Mouse (Mus musculus): ENCODE measurements around the gene Actr1b. TPM values are rescaled to one million over a fixed set of nuclear protein-coding genes. Genes with fewer than 3 reads are reported as not detected.
"Not testable (repeated sequence)": the region's sequence is repeated elsewhere in the genome, so short reads cannot be mapped to it uniquely, and the experiment has no call there.

Gene Actr1b
- polyA plus RNA-seq, 1 experiment from 2014 or later, result 85.2 TPM

- not testable (repeated sequence) for ATAC-seq (replicated peaks; ENCODE audit: extremely low read depth, insufficient read depth, low FRiP score); H3K4me3 ChIP-seq (ENCODE audit: low read length)
- 78% methylated on average over 4 of the region's 4 CpGs for WGBS
Observed at GRCm38 (mm10) chr1:36668007-36668406, 46.2 kb downstream of the Actr1b start.

DNA sequence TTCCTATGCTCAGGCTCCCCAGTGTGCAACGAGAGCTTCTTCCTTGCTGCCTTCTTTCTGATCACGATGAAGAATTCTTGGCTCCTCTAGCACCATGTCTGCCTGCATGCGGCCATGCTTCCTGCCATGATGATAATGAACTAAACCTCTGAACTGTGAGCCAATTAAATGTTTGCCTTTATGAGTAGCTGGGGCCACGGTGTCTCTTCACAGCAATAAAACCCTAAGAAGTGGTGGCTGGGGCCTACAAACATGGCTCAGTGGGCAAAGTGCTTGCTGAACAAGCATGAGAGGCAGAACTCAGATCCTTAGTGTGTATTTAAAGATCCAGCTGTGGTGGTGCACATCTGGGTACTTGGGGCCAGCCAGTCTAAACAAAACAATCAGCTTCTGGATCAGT, 48.3 kb downstream of the Actr1b start:
- Histone ChIP-seq H3K36me3 (ENCODE audit: control insufficient read depth, insufficient read depth) (no peaks in the 10 kb centered on the region), H3K4me2 (ENCODE audit: low read depth, low read length) (no peak overlapping the region)

More at GRCm38 (mm10) chr1:36668007-36668406, 46.2 kb downstream of the Actr1b start:
- not testable (repeated sequence) for H3K9ac ChIP-seq (ENCODE audit: low read length); H3K4me1 ChIP-seq (ENCODE audit: control insufficient read depth, insufficient read depth, low read length); H3K27ac ChIP-seq (ENCODE audit: low read length); H3K4me2 ChIP-seq (ENCODE audit: low read depth, low read length); H3K36me3 ChIP-seq (ENCODE audit: control insufficient read depth, insufficient read depth); H3K27me3 ChIP-seq (ENCODE audit: control insufficient read depth, insufficient read depth, low read length); H3K9me3 ChIP-seq (replicated peaks; ENCODE audit: control insufficient read depth, low read length)

DNA sequence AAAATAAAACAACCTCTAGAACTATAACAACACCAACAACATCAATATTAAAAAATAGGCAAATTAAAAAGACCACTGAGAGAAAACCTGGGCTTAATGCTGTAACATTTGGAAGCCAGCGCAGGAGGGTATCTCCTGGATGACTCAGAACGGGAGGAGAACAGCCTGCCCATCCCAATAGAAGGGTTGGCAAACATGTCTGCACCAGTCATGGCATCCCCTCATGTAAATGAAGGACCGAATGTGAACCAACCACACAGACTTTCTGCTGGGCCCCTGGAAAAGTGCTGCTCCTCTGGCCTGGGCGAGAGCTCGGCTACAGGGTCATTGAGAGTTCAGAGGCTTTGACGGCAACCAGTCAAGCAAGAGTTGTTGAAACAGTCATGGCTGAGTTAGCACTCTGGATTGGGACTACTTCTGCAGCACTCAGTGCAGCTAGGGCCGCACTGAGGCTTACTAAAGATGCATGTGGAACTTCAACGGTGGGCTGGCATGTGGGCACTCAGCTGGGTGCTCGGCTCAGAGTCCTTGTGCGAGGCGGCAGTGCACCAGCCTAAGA, 49.0 kb downstream of the Actr1b start:
- ATAC-seq (replicated peaks; ENCODE audit: extremely low read depth, insufficient read depth, low FRiP score), result no peak
- no peaks in the 10 kb centered on the region for H3K9me3 ChIP-seq (replicated peaks; ENCODE audit: control insufficient read depth, low read length)

More for the DNA sequence above, 48.3 kb downstream of the Actr1b start:
- Histone ChIP-seq H3K4me3 (ENCODE audit: low read length) (no peak overlapping the region), H3K4me1 (ENCODE audit: control insufficient read depth, insufficient read depth, low read length) (no peaks in the 10 kb centered on the region; the same call in 1 of the 2 replicates), H3K9ac (ENCODE audit: low read length) (no peak overlapping the region), H3K27ac (ENCODE audit: low read length) (no peak overlapping the region), H3K27me3 (ENCODE audit: control insufficient read depth, insufficient read depth, low read length) (no peaks in the 10 kb centered on the region), H3K9me3 (replicated peaks; ENCODE audit: control insufficient read depth, low read length) (no peaks in the 10 kb centered on the region)
- 65% methylated on average over 4 of the region's 4 CpGs for WGBS
- ATAC-seq (replicated peaks; ENCODE audit: extremely low read depth, insufficient read depth, low FRiP score), result no peak

GRCm38 (mm10) chr1:36664457-36664856, 49.8 kb downstream of the Actr1b start:
- Histone ChIP-seq H3K9me3 (replicated peaks; ENCODE audit: control insufficient read depth, low read length) (no peaks in the 10 kb centered on the region), H3K27ac (ENCODE audit: low read length) (no peak overlapping the region), H3K27me3 (ENCODE audit: control insufficient read depth, insufficient read depth, low read length) (no peaks in the 10 kb centered on the region), H3K4me1 (ENCODE audit: control insufficient read depth, insufficient read depth, low read length) (no peaks in the 10 kb centered on the region), H3K4me2 (ENCODE audit: low read depth, low read length) (no peak overlapping the region), H3K36me3 (ENCODE audit: control insufficient read depth, insufficient read depth) (no peaks in the 10 kb centered on the region), H3K9ac (ENCODE audit: low read length) (no peak overlapping the region), H3K4me3 (ENCODE audit: low read length) (no peak overlapping the region)
- no peak for ATAC-seq (replicated peaks; ENCODE audit: extremely low read depth, insufficient read depth, low FRiP score)
- 43% methylated on average over 4 of the region's 4 CpGs for WGBS

More for the DNA sequence above, 49.0 kb downstream of the Actr1b start:
- Histone ChIP-seq H3K27ac (ENCODE audit: low read length) (no peak overlapping the region), H3K4me1 (ENCODE audit: control insufficient read depth, insufficient read depth, low read length) (no peaks in the 10 kb centered on the region; the same call in 1 of the 2 replicates), H3K4me2 (ENCODE audit: low read depth, low read length) (no peak overlapping the region), H3K4me3 (ENCODE audit: low read length) (no peak overlapping the region), H3K36me3 (ENCODE audit: control insufficient read depth, insufficient read depth) (no peaks in the 10 kb centered on the region), H3K9ac (ENCODE audit: low read length) (no peak overlapping the region), H3K27me3 (ENCODE audit: control insufficient read depth, insufficient read depth, low read length) (no peaks in the 10 kb centered on the region)
- WGBS, result 69% methylated on average over 11 of the region's 11 CpGs

DNA sequence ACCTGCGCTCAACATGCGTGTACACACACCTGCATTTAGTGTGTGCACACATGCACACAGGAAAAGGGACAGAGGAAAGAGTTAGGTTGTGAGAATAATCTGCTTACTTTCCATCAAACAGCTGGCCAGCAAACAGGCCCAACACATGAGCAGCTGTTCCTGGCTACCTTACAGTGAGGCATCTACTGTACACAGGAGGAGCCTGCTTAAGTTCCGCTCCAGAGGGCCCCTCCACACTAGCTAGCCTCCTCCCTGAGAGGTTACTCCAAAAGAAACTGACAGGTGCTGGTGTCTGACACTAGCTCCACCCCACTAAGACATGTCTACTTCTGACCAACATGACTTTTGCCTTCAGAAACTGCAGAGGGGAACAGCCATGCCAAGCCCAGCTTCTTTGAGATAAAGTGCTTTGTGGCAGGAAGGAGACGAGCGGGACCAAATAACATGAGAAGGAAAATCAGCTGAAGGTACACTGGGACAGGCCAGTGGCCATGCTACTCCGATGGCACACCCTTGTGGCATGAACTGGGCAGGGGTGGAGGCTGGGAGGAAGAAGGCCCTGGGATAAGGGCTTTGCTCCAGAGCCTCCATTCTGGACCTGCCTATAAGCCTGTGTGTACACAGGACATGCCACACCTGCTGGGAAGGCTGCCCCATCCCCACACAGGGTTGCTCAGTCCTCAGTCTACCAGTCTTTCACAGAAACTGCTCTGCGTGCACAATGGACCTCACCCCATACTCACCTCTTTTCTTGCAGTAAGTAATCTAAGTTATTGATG, 55.4 kb downstream of the Actr1b start:
- H3K4me3 ChIP-seq (ENCODE audit: low read length), result no peak overlapping the region
- no peaks in the 10 kb centered on the region for H3K36me3 ChIP-seq (ENCODE audit: control insufficient read depth, insufficient read depth)
- no peaks in the 10 kb centered on the region for H3K4me1 ChIP-seq (ENCODE audit: control insufficient read depth, insufficient read depth, low read length)
- no peak for ATAC-seq (replicated peaks; ENCODE audit: extremely low read depth, insufficient read depth, low FRiP score)
- no peak overlapping the region for H3K27ac ChIP-seq (ENCODE audit: low read length)
- no peaks in the 10 kb centered on the region for H3K9me3 ChIP-seq (replicated peaks; ENCODE audit: control insufficient read depth, low read length)
- WGBS, result 78% methylated on average over 7 of the region's 7 CpGs
- H3K4me2 ChIP-seq (ENCODE audit: low read depth, low read length), result no peak overlapping the region
- no peak overlapping the region for H3K9ac ChIP-seq (ENCODE audit: low read length)
- H3K27me3 ChIP-seq (ENCODE audit: control insufficient read depth, insufficient read depth, low read length), result no peaks in the 10 kb centered on the region

DNA sequence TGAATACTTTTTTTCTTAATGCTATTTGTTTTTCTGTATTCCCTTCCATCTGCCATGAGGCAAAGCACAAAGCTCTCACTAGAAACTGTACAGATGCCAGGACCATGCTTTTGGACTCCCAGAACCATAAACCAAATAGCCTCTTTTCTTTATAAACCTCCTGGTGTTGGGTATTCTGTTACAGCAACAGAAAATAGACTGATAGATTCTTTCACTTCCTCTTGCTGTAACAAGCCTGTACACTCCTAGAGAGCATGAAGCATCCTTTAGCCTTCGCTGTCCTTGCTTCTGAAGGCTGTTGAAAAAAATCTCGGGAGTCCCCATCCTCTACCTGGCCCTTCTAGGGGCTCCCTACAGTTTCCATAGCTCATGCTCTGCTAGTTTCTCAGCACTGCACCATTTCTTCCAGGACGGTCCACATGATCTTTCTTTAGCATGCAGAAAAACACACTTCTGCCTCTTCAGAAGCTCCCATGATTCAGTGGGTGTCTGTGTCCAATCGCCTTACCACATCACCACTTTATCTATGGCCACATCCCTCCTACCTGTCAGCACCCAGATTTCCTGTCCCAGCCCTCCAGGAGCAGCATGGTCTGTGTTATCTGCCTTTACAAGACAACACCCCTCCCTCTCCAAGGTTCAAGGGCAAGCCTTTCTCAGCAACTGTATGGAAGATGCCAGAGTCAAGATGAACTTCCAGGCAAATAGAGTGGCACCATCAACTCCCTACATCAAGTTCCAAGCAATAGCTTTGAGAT, 56.4 kb downstream of the Actr1b start:
- Histone ChIP-seq H3K9ac (ENCODE audit: low read length) (no peak overlapping the region), H3K4me3 (ENCODE audit: low read length) (no peak overlapping the region), H3K27ac (ENCODE audit: low read length) (no peak overlapping the region), H3K36me3 (ENCODE audit: control insufficient read depth, insufficient read depth) (no peaks in the 10 kb centered on the region), H3K4me2 (ENCODE audit: low read depth, low read length) (no peak overlapping the region), H3K4me1 (ENCODE audit: control insufficient read depth, insufficient read depth, low read length) (no peaks in the 10 kb centered on the region), H3K27me3 (ENCODE audit: control insufficient read depth, insufficient read depth, low read length) (no peaks in the 10 kb centered on the region), H3K9me3 (replicated peaks; ENCODE audit: control insufficient read depth, low read length) (no peaks in the 10 kb centered on the region)
- WGBS, result 50% methylated on average over 4 of the region's 4 CpGs
- ATAC-seq (replicated peaks; ENCODE audit: extremely low read depth, insufficient read depth, low FRiP score), result no peak

GRCm38 (mm10) chr1:36656233-36656632, 58.0 kb downstream of the Actr1b start:
- 78% methylated on average over 3 of the region's 3 CpGs for WGBS

DNA sequence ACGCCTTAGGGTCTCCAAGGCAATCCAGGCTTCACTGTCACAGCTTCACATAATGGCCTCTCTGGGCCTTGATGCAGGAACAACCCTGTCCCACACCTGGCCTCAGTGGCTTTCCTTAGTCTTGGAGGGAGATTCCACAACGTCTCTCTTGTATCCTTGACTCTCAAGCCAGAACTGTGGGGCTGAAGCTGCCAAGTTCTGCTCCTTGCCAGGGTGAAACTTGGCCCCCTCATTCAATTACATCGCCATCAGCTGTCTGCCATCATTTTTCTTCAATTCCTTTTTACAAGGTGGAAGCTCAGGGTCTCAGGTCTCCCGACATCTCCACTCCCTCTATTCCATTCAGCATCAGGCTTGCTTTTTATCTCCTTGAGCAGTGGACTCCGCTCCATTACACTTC, 59.2 kb downstream of the Actr1b start:
- no peak overlapping the region for H3K4me3 ChIP-seq (ENCODE audit: low read length)
- H3K4me2 ChIP-seq (ENCODE audit: low read depth, low read length), result no peak overlapping the region
- no peaks in the 10 kb centered on the region for H3K27me3 ChIP-seq (ENCODE audit: control insufficient read depth, insufficient read depth, low read length)
- H3K36me3 ChIP-seq (ENCODE audit: control insufficient read depth, insufficient read depth), result no peaks in the 10 kb centered on the region
- WGBS, result 82% methylated on average over 5 of the region's 5 CpGs
- H3K27ac ChIP-seq (ENCODE audit: low read length), result no peak overlapping the region
- no peak overlapping the region for H3K9ac ChIP-seq (ENCODE audit: low read length)
- H3K4me1 ChIP-seq (ENCODE audit: control insufficient read depth, insufficient read depth, low read length), result no peaks in the 10 kb centered on the region
- H3K9me3 ChIP-seq (replicated peaks; ENCODE audit: control insufficient read depth, low read length), result no peaks in the 10 kb centered on the region
- no peak for ATAC-seq (replicated peaks; ENCODE audit: extremely low read depth, insufficient read depth, low FRiP score)

More at GRCm38 (mm10) chr1:36656233-36656632, 58.0 kb downstream of the Actr1b start:
- Histone ChIP-seq H3K9ac (ENCODE audit: low read length) (no peak overlapping the region), H3K9me3 (replicated peaks; ENCODE audit: control insufficient read depth, low read length) (no peaks in the 10 kb centered on the region), H3K4me2 (ENCODE audit: low read depth, low read length) (no peak overlapping the region), H3K27ac (ENCODE audit: low read length) (no peak overlapping the region), H3K27me3 (ENCODE audit: control insufficient read depth, insufficient read depth, low read length) (no peaks in the 10 kb centered on the region), H3K36me3 (ENCODE audit: control insufficient read depth, insufficient read depth) (no peaks in the 10 kb centered on the region), H3K4me3 (ENCODE audit: low read length) (no peak overlapping the region), H3K4me1 (ENCODE audit: control insufficient read depth, insufficient read depth, low read length) (no peaks in the 10 kb centered on the region)
- no peak for ATAC-seq (replicated peaks; ENCODE audit: extremely low read depth, insufficient read depth, low FRiP score)
